Mouse (Mus musculus): ENCODE results near the gene Insl6.

- no peak for TF ChIP-seq CTCF (IDR thresholded peaks at IDR 0.05; ENCODE audit: low read depth)
- TF ChIP-seq EP300 (optimal IDR thresholded peaks at IDR 0.05) = no peak
These were observed 20.5 kb upstream of the Insl6 start for GRCm38 (mm10) chr19:29345636-29346035.

Data from stomach, postnatal 0 days (tissue).